Mouse (Mus musculus) lung, adult 2 months (tissue): ENCODE measurements around the gene Ccdc40.

Source experiments
- CTCF ChIP-seq: fragments of 200-500 bp; IDR thresholded peaks from 2 replicates; pipeline ENCODE4 v1.5.1; 2011; ENCODE audit warnings: mild to moderate bottlenecking, low read length, control low read depth; ENCODE audit not compliant: insufficient read depth
- POLR2A ChIP-seq: fragments of 200-500 bp; IDR thresholded peaks from 2 replicates; pipeline ENCODE4 v1.6.1; 2011; ENCODE audit warnings: low read depth, mild to moderate bottlenecking, control low read depth, low read length, borderline replicate concordance; ENCODE audit errors: extremely low read depth

DNA sequence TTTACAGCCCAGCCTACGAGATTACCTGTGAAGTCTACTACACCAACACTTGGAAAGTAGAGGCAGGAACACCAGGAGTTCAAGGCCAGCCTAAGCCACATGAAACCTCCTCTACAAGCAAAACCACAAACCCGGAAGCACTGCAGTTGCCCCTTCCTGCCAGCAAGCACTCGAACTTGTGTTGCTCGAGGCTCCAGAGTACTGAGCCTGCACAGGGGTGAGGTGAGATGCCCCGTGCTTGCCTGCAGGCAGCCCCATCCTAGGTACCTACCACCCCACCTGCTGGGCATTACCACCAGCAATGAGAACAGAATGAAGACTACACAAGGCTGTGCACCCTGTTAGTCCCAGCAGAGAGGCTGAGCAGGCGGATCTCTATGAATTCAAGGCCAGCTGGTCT lies 69.6 kb downstream of the Ccdc40 start:
- TF ChIP-seq POLR2A (no peak), CTCF (no peak)
